Mouse (Mus musculus): ENCODE measurements around the gene Vmn2r70. TPM values are rescaled to one million over a fixed set of nuclear protein-coding genes. Genes with fewer than 3 reads are reported as not detected.

Gene Vmn2r70
- not detected in 2 replicates for polyA plus RNA-seq (2016; fragmentation: Nextera tagmentation; extraction: Ambion mirVana)

DNA sequence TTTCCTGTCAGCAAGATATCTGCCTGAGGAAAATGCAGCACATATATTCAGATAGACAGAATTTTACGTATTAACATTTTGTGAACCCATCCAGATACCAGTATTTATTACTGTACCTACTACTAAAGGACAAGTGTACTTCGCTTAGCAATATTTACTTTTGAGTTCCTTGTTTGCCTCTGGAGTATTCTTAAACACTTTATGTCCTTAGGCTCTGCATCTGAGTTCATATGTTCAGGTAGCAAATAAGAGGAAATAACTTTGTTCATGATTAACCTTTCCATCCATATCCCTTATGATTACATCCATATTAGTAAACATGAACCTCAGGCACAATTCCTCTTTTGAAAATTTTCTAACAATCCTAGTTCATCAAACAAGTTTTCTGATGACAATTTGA, at the start of gene Vmn2r70:
TSS of gene Vmn2r70 (minus strand) at position 101 of the 400 bp plus-strand sequence.
- H3K27me3 ChIP-seq (replicated peaks; ENCODE audit: low read depth, poor library complexity, severe bottlenecking) = no peaks in the 10 kb centered on the region
- H3K36me3 ChIP-seq (replicated peaks) = no peaks in the 10 kb centered on the region
- H3K4me1 ChIP-seq = no peaks in the 10 kb centered on the region
- DNase-seq (ENCODE audit: low spot score) = no peak
- no peaks in the 10 kb centered on the region for H3K9me3 ChIP-seq
- WGBS = 85% methylated on average over 2 of the region's 2 CpGs
- no peak within 1 kb of the TSS for H3K4me3 ChIP-seq
- H3K27ac ChIP-seq (replicated peaks) = no peak within 1 kb of the TSS

GRCm38 (mm10) chr7:85562787-85563186, 6.2 kb downstream of the Vmn2r70 start, which contains the start of gene Vmn2r71:
Gene Vmn2r71 (plus strand): TSS chr7:85563087.
- no peak within 1 kb of the TSS for H3K4me3 ChIP-seq
- H3K36me3 ChIP-seq (replicated peaks) = no peaks in the 10 kb centered on the region
- no peak within 1 kb of the TSS for H3K27ac ChIP-seq (replicated peaks)
- no peaks in the 10 kb centered on the region for H3K27me3 ChIP-seq (replicated peaks; ENCODE audit: low read depth, poor library complexity, severe bottlenecking)
- H3K4me1 ChIP-seq = no peaks in the 10 kb centered on the region
- H3K9me3 ChIP-seq = 0 out of 2 replicates have a peak, but pooled peaks cover 7% of the 10 kb centered on the region
- DNase-seq (ENCODE audit: low spot score) = no peak
- 85% methylated on average over 5 of the region's 5 CpGs for WGBS

DNA sequence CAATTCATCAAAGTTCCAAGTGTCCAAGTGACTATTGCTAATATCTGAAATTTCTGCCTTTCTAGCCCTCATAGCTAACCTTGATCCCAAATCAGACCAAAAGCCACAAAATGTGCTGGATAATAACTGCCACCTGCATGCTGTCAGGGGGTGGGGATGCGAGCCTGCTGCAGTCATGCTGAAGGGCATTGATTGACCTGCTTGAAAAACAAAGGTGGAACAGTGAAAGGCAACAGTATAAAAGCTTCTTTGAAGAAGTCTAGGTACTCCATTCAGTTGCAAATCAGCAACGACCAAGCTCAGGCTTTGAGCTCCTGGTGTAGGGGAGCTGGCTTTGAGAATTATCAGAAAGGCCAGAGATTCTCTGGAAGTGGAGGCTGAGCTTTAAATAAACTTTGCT, 25.9 kb downstream of the Vmn2r70 start:
- no peaks in the 10 kb centered on the region for H3K36me3 ChIP-seq (replicated peaks)
- H3K4me1 ChIP-seq = no peaks in the 10 kb centered on the region
- peaks cover 14% of the 10 kb centered on the region; the same call in 1 of the 2 replicates for H3K9me3 ChIP-seq
- DNase-seq (ENCODE audit: low spot score) = no peak
- no peak overlapping the region for H3K27ac ChIP-seq (replicated peaks)
- no peak overlapping the region for H3K4me3 ChIP-seq
- H3K27me3 ChIP-seq (replicated peaks; ENCODE audit: low read depth, poor library complexity, severe bottlenecking) = no peaks in the 10 kb centered on the region
- WGBS = 69% methylated on average over 2 of the region's 2 CpGs

- Histone ChIP-seq H3K27ac (replicated peaks) (no peak overlapping the region), H3K27me3 (replicated peaks; ENCODE audit: low read depth, poor library complexity, severe bottlenecking) (no peaks in the 10 kb centered on the region), H3K4me3 (no peak overlapping the region), H3K4me1 (no peaks in the 10 kb centered on the region), H3K36me3 (replicated peaks) (no peaks in the 10 kb centered on the region), H3K9me3 (peaks cover 16% of the 10 kb centered on the region; the same call in 1 of the 2 replicates)
- WGBS = 89% methylated on average over 2 of the region's 2 CpGs
- no peak for DNase-seq (ENCODE audit: low spot score)
Measured at GRCm38 (mm10) chr7:85542108-85542507, 26.9 kb downstream of the Vmn2r70 start.

Other genes starting within 250 kb of the Vmn2r70 start
- not detected in 2 replicates for gene Vmn2r69, start 153.3 kb downstream of the Vmn2r70 start, polyA plus RNA-seq (2016; fragmentation: Nextera tagmentation; extraction: Ambion mirVana)
- not detected in 2 replicates for gene Vmn2r71, start 6.1 kb downstream of the Vmn2r70 start, polyA plus RNA-seq (2016; fragmentation: Nextera tagmentation; extraction: Ambion mirVana)
- gene Vmn2r72, start 185.9 kb upstream of the Vmn2r70 start, polyA plus RNA-seq (2016; fragmentation: Nextera tagmentation; extraction: Ambion mirVana) = not detected in 2 replicates

Measured in embryonic facial prominence, embryonic 10.5 days (tissue).